Mouse (Mus musculus): ENCODE measurements at regions not wholly inside any gene's neighbourhood (a gene's known extent, or its start where the extent isn't known, plus 50 kb on each side); places are given as distances from the start of the nearest gene placed in this dataset.

DNA sequence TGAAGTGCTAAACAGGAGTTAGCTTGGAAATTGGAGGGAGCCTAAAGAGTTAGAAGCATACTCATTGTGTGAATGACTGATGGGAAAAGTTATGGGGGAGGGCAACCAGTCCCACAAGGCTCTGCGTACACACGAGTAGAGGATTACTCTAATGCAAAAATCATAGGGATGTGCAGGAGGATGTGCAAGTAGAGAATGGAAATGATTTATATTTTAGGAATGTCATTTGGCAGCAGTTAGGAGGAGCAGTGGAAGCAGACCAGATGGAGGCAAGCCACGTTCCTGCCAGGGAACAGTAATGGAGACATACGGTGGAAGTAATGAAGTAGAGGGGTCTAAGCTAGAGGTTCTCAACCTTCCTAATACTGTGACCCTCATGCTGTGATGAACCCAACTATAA, 194.1 kb upstream of the Arhgap24 start:
- no peaks in the 10 kb centered on the region for H3K27me3 ChIP-seq
- 0 out of 2 replicates have a peak, but pooled peaks cover 12% of the 10 kb centered on the region for H3K4me1 ChIP-seq
- no peak overlapping the region for H3K4me2 ChIP-seq (replicated peaks)
- H3K36me3 ChIP-seq, result no peaks in the 10 kb centered on the region
- no peak for ATAC-seq (ENCODE audit: insufficient number of reproducible peaks, low FRiP score, low TSS enrichment, low read depth)
- no peaks in the 10 kb centered on the region for H3K9me3 ChIP-seq (replicated peaks)
- no peak overlapping the region for H3K27ac ChIP-seq (replicated peaks)
- no peak overlapping the region for H3K9ac ChIP-seq
- no peak overlapping the region for H3K4me3 ChIP-seq (replicated peaks)
- 34% methylated on average over 4 of the region's 4 CpGs for WGBS

DNA sequence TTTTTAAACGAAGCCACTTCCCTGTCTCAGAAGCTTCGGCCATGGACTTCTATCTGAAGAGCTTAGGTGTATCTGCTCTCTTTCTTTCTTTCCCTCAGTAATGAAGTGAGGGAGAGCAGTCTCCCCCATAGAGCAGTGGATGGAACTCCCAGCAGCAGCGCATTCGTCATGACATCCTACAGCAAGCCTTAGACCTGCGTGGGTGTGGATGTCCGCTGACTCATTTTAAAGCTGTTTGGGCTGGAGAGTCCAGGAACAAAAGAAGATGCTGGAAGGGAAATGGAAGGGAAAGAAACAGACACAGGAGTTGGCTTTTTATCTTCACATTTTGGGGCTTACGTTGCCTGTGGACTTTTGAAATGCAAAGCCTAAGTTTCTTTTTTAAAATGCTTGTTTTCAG, 190.3 kb upstream of the Arhgap24 start:
- H3K4me3 ChIP-seq (replicated peaks), result no peak overlapping the region
- no peak overlapping the region for H3K27ac ChIP-seq (replicated peaks)
- no peaks in the 10 kb centered on the region for H3K36me3 ChIP-seq
- no peaks in the 10 kb centered on the region for H3K9me3 ChIP-seq (replicated peaks)
- no peak for ATAC-seq (ENCODE audit: insufficient number of reproducible peaks, low FRiP score, low TSS enrichment, low read depth)
- no peaks in the 10 kb centered on the region for H3K27me3 ChIP-seq
- H3K4me1 ChIP-seq, result 0 out of 2 replicates have a peak, but pooled peaks cover 12% of the 10 kb centered on the region
- WGBS, result 87% methylated on average over 7 of the region's 7 CpGs
- no peak overlapping the region for H3K4me2 ChIP-seq (replicated peaks)
- H3K9ac ChIP-seq, result no peak overlapping the region

DNA sequence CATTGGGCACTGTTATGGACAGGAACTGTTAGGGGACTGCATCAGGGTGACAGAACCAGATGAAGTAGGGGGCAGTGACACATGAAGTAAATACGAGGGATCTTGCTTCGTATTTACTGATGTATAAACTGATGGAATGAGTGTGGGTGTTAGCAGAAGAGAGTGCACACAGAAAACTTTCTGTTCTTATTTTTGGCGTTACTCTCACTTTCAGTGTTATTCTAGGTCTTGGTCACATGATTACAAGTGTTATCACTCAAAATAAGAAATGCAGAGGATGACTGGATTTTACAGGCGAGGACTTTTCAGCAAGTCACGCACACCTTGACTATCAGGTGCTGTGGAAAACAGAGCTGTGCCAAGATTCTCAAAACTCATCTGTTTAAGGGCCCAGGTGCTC, 185.6 kb upstream of the Arhgap24 start:
- H3K27me3 ChIP-seq, result no peaks in the 10 kb centered on the region
- H3K4me3 ChIP-seq (replicated peaks), result no peak overlapping the region
- WGBS, result 86% methylated on average over 5 of the region's 5 CpGs
- no peaks in the 10 kb centered on the region for H3K9me3 ChIP-seq (replicated peaks)
- H3K4me1 ChIP-seq, result no peaks in the 10 kb centered on the region
- no peak overlapping the region for H3K27ac ChIP-seq (replicated peaks)
- H3K9ac ChIP-seq, result no peak overlapping the region
- H3K36me3 ChIP-seq, result no peaks in the 10 kb centered on the region
- no peak overlapping the region for H3K4me2 ChIP-seq (replicated peaks)
- ATAC-seq (ENCODE audit: insufficient number of reproducible peaks, low FRiP score, low TSS enrichment, low read depth), result no peak

DNA sequence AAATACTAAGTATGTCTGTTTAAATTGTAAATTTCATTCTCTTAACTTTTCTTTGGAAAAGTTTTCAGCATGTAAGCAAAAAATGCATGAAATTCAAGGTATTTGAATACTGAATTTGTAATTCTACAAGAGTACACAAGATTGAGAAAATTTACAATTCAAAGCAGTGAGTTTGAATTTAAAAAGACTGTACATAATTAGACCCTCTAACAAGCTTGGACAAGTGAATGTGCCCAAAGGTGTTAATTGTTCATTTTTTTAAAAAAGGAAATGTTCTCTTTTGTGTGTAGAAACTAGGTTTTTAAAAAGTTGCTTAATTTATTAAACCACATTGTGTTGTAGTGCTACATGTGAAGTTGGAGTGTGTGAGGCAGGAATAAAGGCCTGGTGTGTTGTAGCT, 174.9 kb upstream of the Arhgap24 start:
- no peak overlapping the region for H3K4me2 ChIP-seq (replicated peaks)
- no peak overlapping the region for H3K27ac ChIP-seq (replicated peaks)
- no peaks in the 10 kb centered on the region for H3K36me3 ChIP-seq
- no peak overlapping the region for H3K9ac ChIP-seq
- no peaks in the 10 kb centered on the region for H3K9me3 ChIP-seq (replicated peaks)
- ATAC-seq (ENCODE audit: insufficient number of reproducible peaks, low FRiP score, low TSS enrichment, low read depth), result no peak
- H3K4me1 ChIP-seq, result 0 out of 2 replicates have a peak, but pooled peaks cover 3% of the 10 kb centered on the region
- no peak overlapping the region for H3K4me3 ChIP-seq (replicated peaks)
- H3K27me3 ChIP-seq, result no peaks in the 10 kb centered on the region

DNA sequence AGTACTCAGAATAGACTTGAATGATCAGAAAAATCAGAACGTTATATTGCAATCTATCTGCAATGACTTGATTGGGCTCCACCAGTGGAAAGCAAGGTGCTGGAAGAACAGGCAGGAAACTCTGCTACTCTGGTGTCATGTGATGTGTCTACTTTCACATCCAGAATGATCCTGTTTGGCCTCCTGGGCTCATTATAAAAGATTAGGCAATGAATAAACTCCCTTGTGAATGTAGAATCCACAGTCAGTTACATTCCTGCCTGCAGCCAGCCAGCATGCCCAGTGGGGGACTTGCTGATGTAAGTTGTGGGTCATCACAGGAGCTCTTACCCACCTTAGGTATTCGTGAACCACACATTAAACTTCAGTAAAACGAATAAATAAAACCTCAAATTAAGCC, 174.5 kb upstream of the Arhgap24 start:
- no peak overlapping the region for H3K27ac ChIP-seq (replicated peaks)
- H3K9me3 ChIP-seq (replicated peaks), result no peaks in the 10 kb centered on the region
- H3K27me3 ChIP-seq, result no peaks in the 10 kb centered on the region
- no peak for ATAC-seq (ENCODE audit: insufficient number of reproducible peaks, low FRiP score, low TSS enrichment, low read depth)
- no peak overlapping the region for H3K9ac ChIP-seq
- no peak overlapping the region for H3K4me2 ChIP-seq (replicated peaks)
- no peaks in the 10 kb centered on the region for H3K36me3 ChIP-seq
- H3K4me1 ChIP-seq, result 0 out of 2 replicates have a peak, but pooled peaks cover 3% of the 10 kb centered on the region
- no peak overlapping the region for H3K4me3 ChIP-seq (replicated peaks)
- WGBS, result 58% methylated on average over 3 of the region's 3 CpGs

DNA sequence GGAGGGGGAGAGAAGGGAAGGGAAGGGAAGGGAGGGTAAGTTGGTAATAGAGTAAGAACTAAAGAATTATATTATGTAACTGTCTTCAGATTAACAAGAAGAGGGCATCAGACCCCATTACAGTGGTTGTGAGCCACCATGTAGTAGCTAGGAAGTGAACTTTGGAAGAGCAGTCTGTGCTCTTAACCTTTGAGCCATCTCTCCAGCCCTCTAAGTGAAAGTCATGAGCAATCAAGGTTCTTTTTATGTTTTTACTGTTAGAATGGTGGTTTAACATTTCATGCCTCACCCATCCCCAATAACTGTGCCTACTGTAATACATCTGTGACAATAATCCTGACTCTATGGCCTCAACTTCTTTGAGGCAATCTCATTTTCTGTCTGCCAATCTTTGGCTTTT, 169.6 kb upstream of the Arhgap24 start:
- Histone ChIP-seq H3K4me1 (peaks cover 6% of the 10 kb centered on the region; the same call in 1 of the 2 replicates), H3K4me3 (replicated peaks) (no peak overlapping the region), H3K27ac (replicated peaks) (no peak overlapping the region), H3K27me3 (no peaks in the 10 kb centered on the region), H3K4me2 (replicated peaks) (no peak overlapping the region), H3K9ac (no peak overlapping the region), H3K9me3 (replicated peaks) (no peaks in the 10 kb centered on the region), H3K36me3 (no peaks in the 10 kb centered on the region)
- ATAC-seq (ENCODE audit: insufficient number of reproducible peaks, low FRiP score, low TSS enrichment, low read depth), result no peak

DNA sequence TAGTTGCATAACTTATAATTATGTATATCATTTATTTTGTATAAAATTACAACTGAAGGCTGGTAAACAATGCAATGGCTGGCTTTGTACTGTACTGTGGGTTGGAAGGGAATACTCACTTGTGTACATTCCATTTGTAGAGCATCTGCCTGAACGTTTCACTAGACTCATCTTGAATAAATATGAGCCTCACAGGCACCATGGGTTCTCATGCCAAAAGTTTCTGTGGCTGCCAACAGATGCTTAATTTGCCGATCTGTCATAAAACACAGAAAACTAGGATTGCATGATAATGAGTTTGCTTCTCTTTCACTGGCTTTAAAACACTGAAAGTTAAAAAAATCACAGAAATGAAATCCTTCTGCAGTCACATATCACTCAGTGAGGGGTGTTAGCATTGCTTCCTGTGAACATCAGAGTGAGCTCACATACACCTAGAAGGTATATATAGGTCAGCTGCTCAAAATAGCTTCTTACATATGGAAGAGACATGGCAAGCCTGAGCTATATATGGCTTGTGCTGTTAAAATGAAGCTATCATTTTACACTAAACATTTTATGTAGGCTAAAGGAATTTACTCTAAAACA, 152.9 kb upstream of the Arhgap24 start:
- no peaks in the 10 kb centered on the region for H3K27me3 ChIP-seq
- H3K27ac ChIP-seq (replicated peaks), result no peak overlapping the region
- H3K9me3 ChIP-seq (replicated peaks), result no peaks in the 10 kb centered on the region
- no peaks in the 10 kb centered on the region for H3K36me3 ChIP-seq
- H3K9ac ChIP-seq, result no peak overlapping the region
- no peak overlapping the region for H3K4me2 ChIP-seq (replicated peaks)
- 15% methylated on average over 2 of the region's 2 CpGs for WGBS
- no peak for ATAC-seq (ENCODE audit: insufficient number of reproducible peaks, low FRiP score, low TSS enrichment, low read depth)
- no peak overlapping the region for H3K4me3 ChIP-seq (replicated peaks)
- peaks cover 5% of the 10 kb centered on the region; the same call in 1 of the 2 replicates for H3K4me1 ChIP-seq

DNA sequence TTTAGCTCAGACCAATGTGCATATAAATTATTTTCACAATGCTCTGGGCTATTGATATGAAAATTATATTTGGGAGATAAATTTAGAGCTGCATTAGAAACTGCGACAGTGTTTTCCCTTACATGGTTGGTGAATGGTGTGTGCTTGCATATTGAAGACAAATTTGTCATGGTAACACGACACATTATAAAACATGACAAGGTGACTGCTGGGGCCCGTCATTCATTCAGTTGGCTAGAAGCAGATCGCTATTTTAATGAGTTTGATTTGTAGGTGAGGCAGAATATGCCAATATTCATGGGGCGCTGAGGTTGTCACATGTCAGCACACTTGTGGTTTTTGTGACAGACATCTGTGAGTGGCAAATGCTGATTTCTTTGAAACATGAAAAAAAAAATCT, 147.3 kb upstream of the Arhgap24 start:
- H3K4me3 ChIP-seq (replicated peaks), result no peak overlapping the region
- H3K4me1 ChIP-seq, result no peaks in the 10 kb centered on the region
- no peaks in the 10 kb centered on the region for H3K36me3 ChIP-seq
- no peak for ATAC-seq (ENCODE audit: insufficient number of reproducible peaks, low FRiP score, low TSS enrichment, low read depth)
- no peak overlapping the region for H3K27ac ChIP-seq (replicated peaks)
- H3K9me3 ChIP-seq (replicated peaks), result no peaks in the 10 kb centered on the region
- no peak overlapping the region for H3K9ac ChIP-seq
- WGBS, result 73% methylated on average over 5 of the region's 5 CpGs
- H3K4me2 ChIP-seq (replicated peaks), result no peak overlapping the region
- H3K27me3 ChIP-seq, result no peaks in the 10 kb centered on the region

DNA sequence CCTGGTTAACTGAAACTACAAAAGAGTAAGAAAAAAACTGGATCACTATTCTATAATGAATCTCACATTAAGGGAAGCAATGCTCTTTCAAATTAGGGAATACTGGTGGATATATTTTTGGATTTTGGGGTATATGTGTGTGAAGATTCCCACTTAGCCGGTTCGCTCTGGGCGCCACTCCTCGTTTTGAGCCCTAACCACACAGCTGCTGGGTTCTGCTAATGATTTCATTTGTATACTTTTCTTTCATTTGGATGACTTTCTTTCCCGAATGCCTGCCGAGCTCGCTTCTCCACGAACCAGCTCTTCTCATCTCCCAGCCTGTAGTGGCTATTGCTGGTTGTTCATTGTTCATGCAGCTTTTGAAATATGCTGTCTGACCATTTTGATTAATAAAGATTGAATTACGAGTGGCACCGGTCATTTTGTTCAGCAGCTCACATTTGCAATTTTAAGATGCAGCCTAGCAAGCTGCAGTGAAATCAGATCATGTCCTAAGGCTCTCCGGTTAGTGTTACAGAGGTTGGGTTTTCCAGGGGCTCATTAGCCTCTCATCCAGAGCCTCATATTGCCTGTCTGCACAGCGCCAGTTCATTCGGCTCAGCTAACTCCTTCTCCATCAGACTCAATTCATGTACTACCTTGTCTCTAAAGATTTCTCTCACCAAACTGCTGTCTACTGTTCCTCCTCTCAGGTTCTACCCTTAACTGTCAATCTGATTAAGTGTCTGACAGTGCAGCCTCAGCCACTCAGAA, 146.6 kb upstream of the Arhgap24 start:
- Histone ChIP-seq H3K4me1 (no peaks in the 10 kb centered on the region), H3K9ac (no peak overlapping the region), H3K4me3 (replicated peaks) (no peak overlapping the region), H3K27ac (replicated peaks) (no peak overlapping the region), H3K9me3 (replicated peaks) (no peaks in the 10 kb centered on the region), H3K27me3 (no peaks in the 10 kb centered on the region), H3K36me3 (no peaks in the 10 kb centered on the region), H3K4me2 (replicated peaks) (no peak overlapping the region)
- no peak for ATAC-seq (ENCODE audit: insufficient number of reproducible peaks, low FRiP score, low TSS enrichment, low read depth)
- 40% methylated on average over 13 of the region's 13 CpGs for WGBS

DNA sequence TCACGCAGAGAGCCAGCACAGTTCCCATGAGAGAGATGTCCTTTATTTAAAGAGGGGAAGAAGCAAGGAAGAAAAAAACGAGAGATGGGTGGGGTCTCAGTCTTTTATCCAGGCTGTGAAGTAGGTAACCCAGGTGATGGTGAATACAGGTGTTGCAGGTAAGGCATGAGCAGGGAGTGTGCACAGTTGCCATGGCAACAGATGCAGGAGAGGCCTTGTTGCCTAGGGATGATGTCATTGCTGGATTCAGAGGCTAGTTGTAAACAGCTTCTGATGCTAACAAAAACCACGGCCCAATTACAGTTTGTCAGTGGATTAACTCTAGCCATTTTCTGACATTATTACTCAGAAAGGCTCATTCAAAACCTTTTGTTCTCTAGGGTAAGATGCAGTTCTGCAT, 114.7 kb upstream of the Arhgap24 start:
- no peak overlapping the region for H3K4me3 ChIP-seq (replicated peaks)

DNA sequence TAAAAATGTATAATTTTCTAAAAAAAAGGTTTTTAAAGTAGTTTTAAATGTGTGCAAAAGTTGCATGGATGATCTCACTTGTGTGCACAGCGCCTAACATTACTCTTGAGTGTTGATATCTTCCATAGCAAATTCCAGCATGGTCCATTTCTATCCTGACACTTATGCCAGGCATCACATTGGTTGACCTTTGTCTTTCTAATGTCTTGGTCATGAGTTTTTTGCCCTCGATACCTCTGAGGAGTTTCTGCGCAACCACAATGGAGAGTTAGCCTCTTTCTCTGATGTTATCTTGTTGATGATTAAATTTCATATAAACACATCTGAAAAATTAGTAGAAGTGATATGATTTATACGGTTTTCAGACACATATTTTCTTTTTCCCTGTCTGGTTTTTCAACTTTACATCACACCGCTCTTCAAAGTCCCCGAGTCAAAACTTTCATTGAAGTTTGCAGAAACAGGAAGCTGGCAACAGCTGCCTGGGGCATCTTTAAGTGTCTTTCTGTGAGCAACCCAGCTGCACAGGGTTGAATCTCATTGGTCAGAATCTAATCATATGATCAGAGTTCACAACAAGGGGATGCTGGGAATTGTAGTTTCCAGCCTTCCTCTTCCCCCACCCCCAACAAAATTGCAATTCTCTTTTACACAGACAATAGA, 107.8 kb upstream of the Arhgap24 start:
- Histone ChIP-seq H3K27me3 (no peaks in the 10 kb centered on the region), H3K9me3 (replicated peaks) (no peaks in the 10 kb centered on the region), H3K4me3 (replicated peaks) (no peak overlapping the region), H3K36me3 (no peaks in the 10 kb centered on the region), H3K4me1 (no peaks in the 10 kb centered on the region; the same call in 1 of the 2 replicates), H3K9ac (no peak overlapping the region), H3K27ac (replicated peaks) (no peak overlapping the region), H3K4me2 (replicated peaks) (0 out of 2 replicates have a peak overlapping the region, but pooled peaks have one; percentile 7)
- WGBS, result 46% methylated on average over 6 of the region's 6 CpGs
- peak; percentile 76; the same call in 1 of the 2 replicates for ATAC-seq (ENCODE audit: insufficient number of reproducible peaks, low FRiP score, low TSS enrichment, low read depth)

More for the DNA sequence above, 114.7 kb upstream of the Arhgap24 start:
- no peak overlapping the region for H3K27ac ChIP-seq (replicated peaks)
- no peak overlapping the region for H3K4me2 ChIP-seq (replicated peaks)
- H3K27me3 ChIP-seq, result no peaks in the 10 kb centered on the region
- H3K36me3 ChIP-seq, result no peaks in the 10 kb centered on the region
- H3K9me3 ChIP-seq (replicated peaks), result no peaks in the 10 kb centered on the region
- WGBS, result 68% methylated on average over 3 of the region's 3 CpGs
- H3K4me1 ChIP-seq, result no peaks in the 10 kb centered on the region
- no peak overlapping the region for H3K9ac ChIP-seq
- no peak; the same call in 1 of the 2 replicates for ATAC-seq (ENCODE audit: insufficient number of reproducible peaks, low FRiP score, low TSS enrichment, low read depth)

All from embryonic facial prominence, embryonic 15.5 days (tissue).